Mouse (Mus musculus): ENCODE results near the gene Foxr1. TPM values are rescaled to one million over a fixed set of nuclear protein-coding genes. Genes with fewer than 3 reads are reported as not detected.
A peak's percentile ranks its signal among the peaks of the same experiment; 100 is the strongest.

The Foxr1 gene
- polyA plus RNA-seq, 1 experiment from 2014 or later = not detected

DNA sequence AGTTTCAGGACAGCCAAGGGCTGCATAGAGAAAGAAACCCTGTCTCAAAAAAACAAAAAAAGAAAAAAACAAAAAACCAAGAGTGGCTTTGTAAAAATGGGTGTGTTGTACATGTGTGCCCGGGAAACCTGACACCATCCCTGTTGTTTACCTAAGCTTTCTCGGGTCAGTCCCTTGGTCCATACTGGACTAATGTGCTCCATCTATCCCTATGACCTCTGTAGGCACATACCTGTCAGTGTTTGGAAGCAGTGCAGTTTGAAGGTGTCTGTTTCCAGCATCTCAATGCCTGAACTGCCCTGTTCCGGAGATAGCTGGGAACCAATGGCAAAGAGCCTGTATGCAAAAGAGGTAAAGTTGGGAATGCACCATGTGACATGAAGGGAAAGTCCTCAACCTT, 35.9 kb downstream of the Foxr1 start:
- Histone ChIP-seq H3K36me3 (replicated peaks) (peaks cover 48% of the 10 kb centered on the region), H3K4me3 (no peak overlapping the region), H3K27me3 (replicated peaks) (no peaks in the 10 kb centered on the region), H3K27ac (no peak overlapping the region), H3K4me1 (peaks cover 28% of the 10 kb centered on the region), H3K9me3 (no peaks in the 10 kb centered on the region), H3K4me2 (no peak overlapping the region; the same call in 1 of the 2 replicates), H3K9ac (no peak overlapping the region)
- no peak for ATAC-seq (replicated peaks)
- WGBS = 91% methylated on average over 3 of the region's 3 CpGs

DNA sequence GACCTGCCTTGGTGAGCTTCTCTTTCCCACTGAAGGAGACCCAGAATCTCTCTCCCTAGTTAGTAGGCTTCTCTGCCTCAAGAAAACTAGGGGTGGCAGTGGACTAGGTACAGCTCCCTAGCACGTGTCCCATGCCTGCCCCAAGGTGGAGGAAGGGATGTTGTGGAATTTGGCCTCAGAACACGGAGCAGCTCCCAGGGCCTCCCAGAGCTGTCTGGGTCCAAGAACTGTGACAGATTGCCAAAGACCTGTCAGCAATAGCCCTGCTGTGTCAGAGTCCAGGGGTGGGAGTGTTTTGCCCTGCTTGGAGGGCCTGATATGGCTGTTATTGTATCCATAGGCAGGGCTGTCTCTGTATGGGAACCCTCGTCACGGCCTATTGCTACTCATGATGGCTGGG, 39.9 kb downstream of the Foxr1 start:
- Histone ChIP-seq H3K27ac (no peak overlapping the region), H3K27me3 (replicated peaks) (no peaks in the 10 kb centered on the region), H3K4me3 (no peak overlapping the region), H3K9me3 (no peaks in the 10 kb centered on the region), H3K9ac (no peak overlapping the region), H3K36me3 (replicated peaks) (peaks cover 45% of the 10 kb centered on the region), H3K4me2 (no peak overlapping the region), H3K4me1 (peaks cover 40% of the 10 kb centered on the region)
- WGBS = 88% methylated on average over 4 of the region's 4 CpGs
- ATAC-seq (replicated peaks) = no peak

DNA sequence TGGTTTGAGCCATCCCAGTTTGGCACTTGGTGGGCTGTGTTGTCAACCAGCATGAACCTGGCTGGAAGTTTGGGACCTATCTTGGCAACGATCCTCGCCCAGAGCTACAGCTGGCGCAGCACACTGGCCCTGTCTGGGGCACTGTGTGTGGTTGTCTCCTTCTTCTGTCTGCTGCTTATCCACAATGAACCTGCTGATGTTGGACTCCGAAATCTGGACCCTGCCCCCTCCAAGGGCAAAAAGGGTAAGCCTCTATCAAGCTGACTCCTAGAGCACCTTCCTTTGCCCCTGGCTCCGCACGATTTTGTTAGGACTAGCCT, 41.2 kb downstream of the Foxr1 start:
- H3K4me2 ChIP-seq = no peak overlapping the region
- H3K9me3 ChIP-seq = no peaks in the 10 kb centered on the region
- H3K36me3 ChIP-seq (replicated peaks) = peaks cover 45% of the 10 kb centered on the region
- H3K9ac ChIP-seq = no peak overlapping the region
- ATAC-seq (replicated peaks) = no peak
- 93% methylated on average over 6 of the region's 6 CpGs for WGBS
- no peaks in the 10 kb centered on the region for H3K27me3 ChIP-seq (replicated peaks)
- H3K27ac ChIP-seq = no peak overlapping the region
- H3K4me1 ChIP-seq = peaks cover 31% of the 10 kb centered on the region
- H3K4me3 ChIP-seq = no peak overlapping the region

DNA sequence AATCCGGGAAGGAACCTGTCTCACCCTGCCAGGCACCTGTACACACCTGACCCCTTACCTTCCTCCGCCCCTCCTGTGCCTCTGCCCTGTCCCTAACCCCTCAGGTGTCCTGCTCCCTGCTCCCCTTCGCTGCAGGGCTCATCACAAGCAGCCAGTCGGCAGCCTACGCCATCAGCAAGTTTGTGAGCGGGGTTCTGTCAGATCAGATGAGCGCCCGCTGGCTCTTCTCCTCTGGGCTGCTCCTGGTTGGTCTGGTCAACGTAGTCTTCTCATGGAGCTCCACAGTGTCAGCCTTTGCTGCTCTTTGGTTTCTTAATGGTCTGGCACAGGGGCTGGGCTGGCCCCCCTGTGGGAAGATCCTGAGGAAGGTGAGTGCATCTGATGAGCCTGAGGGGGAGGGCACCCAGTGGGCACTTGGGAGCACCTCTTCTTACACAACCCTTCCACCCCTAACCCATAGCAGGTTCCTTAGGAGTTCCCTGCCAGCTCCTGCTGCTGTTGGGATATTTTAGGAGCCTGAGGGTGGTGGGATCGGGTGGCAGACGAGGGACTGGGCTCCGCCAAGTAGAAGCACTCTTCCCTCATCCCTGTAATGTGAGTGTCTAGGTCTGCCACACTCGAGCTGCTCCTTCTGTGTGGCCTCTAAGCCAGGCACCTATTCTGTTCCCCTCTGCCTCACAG, 41.7 kb downstream of the Foxr1 start:
- Histone ChIP-seq H3K36me3 (replicated peaks) (peaks cover 40% of the 10 kb centered on the region), H3K27me3 (replicated peaks) (no peaks in the 10 kb centered on the region), H3K4me3 (no peak overlapping the region), H3K4me2 (no peak overlapping the region), H3K4me1 (peaks cover 28% of the 10 kb centered on the region), H3K27ac (no peak overlapping the region), H3K9me3 (no peaks in the 10 kb centered on the region), H3K9ac (no peak overlapping the region)
- WGBS = 83% methylated on average over 13 of the region's 13 CpGs
- no peak for ATAC-seq (replicated peaks)

DNA sequence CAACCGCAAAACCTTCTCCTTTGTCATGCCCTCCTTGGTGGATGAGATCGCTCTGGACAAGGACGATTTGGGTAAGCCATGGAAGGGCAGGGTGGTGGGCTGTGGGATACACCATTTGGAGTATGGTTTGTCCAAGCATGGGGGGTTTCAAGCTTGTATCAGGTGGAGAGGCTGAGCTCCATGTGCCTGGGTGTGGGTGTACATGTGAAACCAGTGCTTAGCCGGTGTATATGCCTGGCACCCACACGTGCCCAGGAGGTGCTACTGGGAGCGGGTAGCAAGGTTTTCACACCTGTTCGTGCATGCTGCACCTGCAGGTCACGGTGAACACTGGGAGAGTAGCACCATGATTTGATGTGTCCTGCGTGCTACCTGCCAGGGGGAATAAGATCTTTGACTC, 42.4 kb downstream of the Foxr1 start:
- Histone ChIP-seq H3K4me2 (peak overlapping the region; percentile 93), H3K4me1 (peaks cover 28% of the 10 kb centered on the region), H3K36me3 (replicated peaks) (peaks cover 33% of the 10 kb centered on the region; the same call in 1 of the 2 replicates), H3K9me3 (no peaks in the 10 kb centered on the region), H3K9ac (peak overlapping the region; percentile 92; the same call in 1 of the 2 replicates), H3K27me3 (replicated peaks) (no peaks in the 10 kb centered on the region), H3K27ac (no peak overlapping the region), H3K4me3 (peak overlapping the region; percentile 94; the same call in 1 of the 2 replicates)
- ATAC-seq (replicated peaks) = no peak
- 86% methylated on average over 9 of the region's 9 CpGs for WGBS

DNA sequence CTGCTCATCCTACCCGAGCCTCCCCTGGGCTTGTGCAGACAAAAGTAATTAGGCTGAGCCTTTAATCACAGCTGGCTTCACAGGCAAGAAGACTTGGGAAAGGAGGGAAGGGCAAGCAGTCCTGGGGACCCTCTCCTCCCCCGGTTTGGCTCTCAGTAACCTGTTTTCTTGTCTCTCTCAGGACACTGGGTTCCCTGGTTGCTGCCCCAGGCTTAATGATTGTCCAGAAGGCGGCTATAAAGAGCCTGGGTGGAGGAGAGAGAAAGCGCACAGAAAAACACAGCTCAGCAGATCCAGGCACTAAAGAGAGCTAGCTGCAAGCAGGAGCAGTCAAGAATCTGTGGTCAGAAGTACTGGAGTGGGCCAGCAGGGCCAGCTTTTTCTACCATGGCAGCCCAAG, 42.8 kb downstream of the Foxr1 start:
- no peak for ATAC-seq (replicated peaks)
- Histone ChIP-seq H3K27ac (peak overlapping the region; percentile 4; the same call in 1 of the 2 replicates), H3K27me3 (replicated peaks) (no peaks in the 10 kb centered on the region)

DNA sequence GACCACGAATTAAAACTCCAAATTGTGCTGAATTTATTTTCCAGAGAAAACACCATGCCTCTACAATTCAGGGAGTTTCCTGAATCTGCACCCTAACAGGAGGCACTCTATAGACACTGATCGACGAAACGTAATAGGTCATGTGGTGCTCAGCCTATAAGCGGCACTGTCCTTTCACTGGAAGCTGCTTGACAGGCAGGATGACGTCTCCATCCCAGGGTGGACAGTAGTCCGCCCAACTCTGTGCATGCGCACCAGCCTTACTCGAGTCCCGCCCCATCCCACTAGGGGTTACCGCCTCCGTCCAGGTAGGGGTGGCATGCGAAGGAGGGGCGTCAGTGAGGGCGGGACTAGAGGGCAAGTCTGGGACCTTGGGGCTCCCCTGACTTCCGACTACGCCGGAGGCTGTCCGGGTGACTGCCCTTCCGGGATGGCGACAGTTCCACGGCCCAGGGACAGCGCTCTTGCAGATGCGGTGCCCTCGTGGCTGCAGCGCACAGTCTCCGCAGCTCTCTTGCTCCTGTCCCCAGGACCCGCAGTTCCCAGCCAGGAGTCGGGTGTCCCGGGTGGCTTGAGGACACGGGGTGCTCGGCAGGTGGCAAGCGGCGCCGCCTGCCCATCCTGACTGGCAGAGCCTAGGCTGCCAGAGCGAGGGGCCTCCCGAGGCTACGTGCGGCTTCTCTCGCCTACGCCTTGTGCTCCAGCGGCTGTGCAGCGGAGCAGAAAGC, 44.1 kb downstream of the Foxr1 start, which contains the start of gene Slc37a4:
Slc37a4 (plus strand) TSS at position 169 of the 728 bp plus-strand sequence.
- Histone ChIP-seq H3K4me1 (peaks cover 28% of the 10 kb centered on the region), H3K9ac (peak within 1 kb of the TSS; percentile 92), H3K4me3 (peak within 1 kb of the TSS; percentile 94), H3K9me3 (no peaks in the 10 kb centered on the region), H3K36me3 (replicated peaks) (peaks cover 20% of the 10 kb centered on the region; the same call in 1 of the 2 replicates), H3K27me3 (replicated peaks) (no peaks in the 10 kb centered on the region), H3K27ac (peak within 1 kb of the TSS; percentile 89), H3K4me2 (peak within 1 kb of the TSS; percentile 93)
- WGBS = under 1% methylated on average over 43 of the region's 43 CpGs
- ATAC-seq (replicated peaks) = peak; percentile 98

More for the DNA sequence above, 42.8 kb downstream of the Foxr1 start:
- H3K9me3 ChIP-seq = no peaks in the 10 kb centered on the region
- peaks cover 29% of the 10 kb centered on the region; the same call in 1 of the 2 replicates for H3K36me3 ChIP-seq (replicated peaks)
- 15% methylated on average over 4 of the region's 4 CpGs for WGBS
- H3K4me3 ChIP-seq = peak overlapping the region; percentile 94
- peaks cover 28% of the 10 kb centered on the region for H3K4me1 ChIP-seq
- H3K9ac ChIP-seq = peak overlapping the region; percentile 92; the same call in 1 of the 2 replicates
- peak overlapping the region; percentile 93 for H3K4me2 ChIP-seq

DNA sequence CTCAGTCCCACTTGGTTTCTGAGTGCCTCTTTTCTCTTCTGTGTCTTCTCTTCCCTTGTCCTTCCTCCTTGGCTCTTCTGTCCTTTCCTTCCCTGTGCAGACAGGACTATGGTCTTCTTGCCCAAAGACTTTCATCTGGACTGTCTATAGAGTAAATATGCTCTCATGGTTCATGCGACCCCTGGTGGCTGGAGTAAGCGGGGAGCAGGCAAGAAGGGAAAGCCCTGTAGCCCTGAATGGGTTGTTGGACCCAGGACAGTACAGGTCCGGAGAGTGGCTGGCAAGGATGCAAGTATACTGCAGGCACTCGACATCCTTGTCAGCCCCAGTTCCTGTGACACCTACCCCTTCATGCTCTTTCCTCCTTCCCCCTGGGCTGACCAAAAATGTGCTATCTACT, 49.5 kb downstream of the Foxr1 start:
- no peaks in the 10 kb centered on the region for H3K27me3 ChIP-seq (replicated peaks)
- no peaks in the 10 kb centered on the region for H3K9me3 ChIP-seq
- H3K36me3 ChIP-seq (replicated peaks) = peaks cover 40% of the 10 kb centered on the region
- peak; percentile 9; the same call in 1 of the 2 replicates for ATAC-seq (replicated peaks)
- no peak overlapping the region for H3K27ac ChIP-seq
- WGBS = 33% methylated on average over 4 of the region's 4 CpGs
- H3K4me2 ChIP-seq = no peak overlapping the region
- no peak overlapping the region for H3K9ac ChIP-seq
- H3K4me3 ChIP-seq = no peak overlapping the region
- 0 out of 2 replicates have a peak, but pooled peaks cover 5% of the 10 kb centered on the region for H3K4me1 ChIP-seq

DNA sequence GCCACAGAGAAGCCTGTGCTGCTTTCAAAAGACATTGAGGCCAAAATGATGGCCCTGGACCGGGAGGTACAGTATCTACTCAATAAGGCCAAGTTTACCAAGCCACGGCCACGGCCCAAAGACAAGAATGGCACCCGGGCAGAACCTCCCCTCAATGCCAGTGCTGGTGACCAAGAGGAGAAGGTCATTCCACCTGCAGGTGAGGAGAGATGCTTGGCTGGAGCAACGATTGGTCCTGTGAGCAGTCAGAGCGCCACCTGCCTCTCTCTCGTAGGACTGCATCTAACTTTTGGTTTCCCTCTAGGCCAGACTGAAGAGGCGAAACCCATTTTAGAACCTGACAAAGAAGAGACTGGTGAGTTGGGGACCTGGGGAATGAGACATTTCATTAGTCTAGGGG, 51.7 kb downstream of the Foxr1 start:
- Histone ChIP-seq H3K9ac (no peak overlapping the region), H3K4me1 (no peaks in the 10 kb centered on the region), H3K27ac (no peak overlapping the region), H3K27me3 (replicated peaks) (no peaks in the 10 kb centered on the region), H3K4me3 (no peak overlapping the region), H3K36me3 (replicated peaks) (peaks cover 62% of the 10 kb centered on the region), H3K4me2 (no peak overlapping the region), H3K9me3 (no peaks in the 10 kb centered on the region)
- WGBS = 61% methylated on average over 8 of the region's 8 CpGs
- ATAC-seq (replicated peaks) = no peak

DNA sequence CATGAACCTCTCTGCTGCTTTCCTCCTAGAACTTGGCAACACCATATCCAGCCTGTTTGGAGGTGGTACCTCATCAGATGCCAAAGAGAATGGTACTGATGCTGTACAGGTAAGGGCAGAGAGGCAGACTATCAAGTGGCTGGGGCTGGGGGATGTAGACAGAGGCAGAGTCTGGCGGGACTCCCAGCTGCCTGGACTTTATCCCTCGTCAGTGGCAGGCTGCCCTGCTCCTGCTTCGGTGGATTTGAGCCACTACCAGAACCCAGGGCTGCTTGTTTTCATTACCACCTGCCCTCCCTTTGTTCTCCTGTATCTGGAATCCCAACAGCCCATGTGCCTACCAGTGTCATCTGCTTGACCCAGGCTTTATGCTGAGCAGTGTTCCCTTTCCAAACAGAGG, 53.7 kb downstream of the Foxr1 start:
- H3K9me3 ChIP-seq = no peaks in the 10 kb centered on the region
- H3K9ac ChIP-seq = no peak overlapping the region
- H3K4me2 ChIP-seq = no peak overlapping the region
- H3K4me1 ChIP-seq = no peaks in the 10 kb centered on the region
- no peak overlapping the region for H3K27ac ChIP-seq
- ATAC-seq (replicated peaks) = no peak
- no peaks in the 10 kb centered on the region for H3K27me3 ChIP-seq (replicated peaks)
- 73% methylated on average over 3 of the region's 3 CpGs for WGBS
- H3K36me3 ChIP-seq (replicated peaks) = peaks cover 81% of the 10 kb centered on the region
- no peak overlapping the region for H3K4me3 ChIP-seq

DNA sequence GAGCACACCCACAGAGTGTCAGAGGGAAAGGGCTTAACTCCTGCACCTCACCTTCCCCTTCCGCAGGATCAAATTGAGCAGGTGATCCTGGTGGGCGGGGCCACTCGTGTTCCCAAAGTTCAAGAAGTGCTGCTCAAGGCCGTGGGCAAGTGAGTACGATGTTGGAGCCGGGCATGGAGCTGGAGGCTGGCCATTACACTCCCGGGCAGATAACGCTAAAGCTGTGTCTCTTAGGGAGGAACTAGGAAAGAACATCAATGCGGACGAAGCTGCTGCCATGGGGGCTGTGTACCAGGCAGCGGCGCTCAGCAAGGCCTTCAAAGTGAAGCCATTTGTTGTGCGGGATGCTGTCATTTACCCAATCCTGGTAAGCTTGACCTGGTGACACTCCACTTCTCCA, 56.3 kb downstream of the Foxr1 start:
- peaks cover 79% of the 10 kb centered on the region for H3K36me3 ChIP-seq (replicated peaks)
- H3K4me3 ChIP-seq = no peak overlapping the region
- 93% methylated on average over 13 of the region's 13 CpGs for WGBS

More for the DNA sequence above, 56.3 kb downstream of the Foxr1 start:
- H3K9me3 ChIP-seq = no peaks in the 10 kb centered on the region
- H3K4me2 ChIP-seq = no peak overlapping the region
- ATAC-seq (replicated peaks) = no peak
- no peak overlapping the region for H3K27ac ChIP-seq
- H3K27me3 ChIP-seq (replicated peaks) = no peaks in the 10 kb centered on the region
- H3K4me1 ChIP-seq = peaks cover 12% of the 10 kb centered on the region
- no peak overlapping the region for H3K9ac ChIP-seq

All from midbrain, embryonic 15.5 days (tissue).